Mouse (Mus musculus): Measurements from ENCODE around the gene Hpn. TPM values are rescaled to one million over a fixed set of nuclear protein-coding genes. Genes with fewer than 3 reads are reported as not detected.

The Hpn gene
- polyA plus RNA-seq, 1 experiment from 2014 or later: 21.2 TPM

DNA sequence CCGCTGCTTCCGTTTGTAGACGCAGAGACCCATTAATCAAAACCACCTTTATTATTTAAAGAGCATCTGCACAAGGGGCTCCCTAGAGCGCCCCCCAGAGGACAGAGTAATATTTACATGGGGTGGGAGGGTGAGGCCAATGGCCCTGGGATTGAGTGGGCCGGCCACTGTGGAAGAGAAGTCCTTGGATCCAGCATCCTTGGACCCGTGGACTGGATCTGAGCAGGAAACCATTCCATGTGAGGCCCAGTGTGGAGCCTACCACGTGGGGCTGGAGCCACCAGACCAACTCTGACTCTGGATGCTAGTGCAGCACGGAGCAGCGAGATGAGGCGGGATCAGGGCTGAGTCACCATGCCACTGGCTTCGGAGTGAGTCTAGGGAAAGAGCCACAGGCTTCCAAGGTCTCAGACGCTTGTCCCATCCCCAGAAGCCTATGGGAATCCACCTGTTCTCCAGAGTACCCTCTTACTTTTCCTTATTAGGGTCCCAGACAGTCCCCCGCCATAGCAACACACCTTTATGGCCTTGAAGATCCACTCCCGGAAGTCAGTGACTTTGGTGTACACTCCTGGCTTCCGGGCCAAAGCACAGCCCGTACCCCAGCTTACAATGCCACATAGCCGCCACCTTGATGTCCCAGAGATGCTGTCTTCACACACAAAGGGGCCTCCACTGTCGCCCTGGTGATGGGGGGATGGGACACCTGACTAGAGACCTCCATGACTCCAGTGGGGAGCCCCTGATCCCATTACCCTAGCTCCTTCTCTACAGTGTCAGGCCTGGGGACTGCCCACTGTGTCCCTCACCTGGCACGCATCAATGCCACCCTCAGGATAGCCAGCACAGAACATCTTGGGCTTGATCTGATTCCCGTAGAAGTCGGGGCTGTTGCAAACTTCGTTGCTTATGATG, 16.1 kb downstream of the Hpn start:
- Histone ChIP-seq H3K9ac (ENCODE audit: low read depth, low read length) (no peak overlapping the region), H3K4me2 (replicated peaks; ENCODE audit: low read depth) (no peak overlapping the region), H3K4me1 (replicated peaks; ENCODE audit: control insufficient read depth, insufficient read depth, low read length) (no peaks in the 10 kb centered on the region), H3K4me3 (ENCODE audit: low read depth, low read length) (no peak overlapping the region), H3K9me3 (ENCODE audit: control insufficient read depth) (no peaks in the 10 kb centered on the region), H3K27ac (ENCODE audit: low read depth, low read length) (no peak overlapping the region), H3K36me3 (ENCODE audit: control insufficient read depth, insufficient read depth) (no peaks in the 10 kb centered on the region), H3K27me3 (replicated peaks; ENCODE audit: control insufficient read depth, insufficient read depth, low read length) (no peaks in the 10 kb centered on the region)
- 75% methylated on average over 22 of the region's 22 CpGs for WGBS
- no peak for ATAC-seq
- TF ChIP-seq CTCF (IDR thresholded peaks at IDR 0.05; ENCODE audit: low read depth): peak; percentile 39

- no peaks in the 10 kb centered on the region for H3K9me3 ChIP-seq (ENCODE audit: control insufficient read depth)
- 44% methylated on average over 20 of the region's 20 CpGs for WGBS
- H3K27ac ChIP-seq (ENCODE audit: low read depth, low read length): no peak overlapping the region
- H3K4me3 ChIP-seq (ENCODE audit: low read depth, low read length): no peak overlapping the region
- peak; percentile 96 for TF ChIP-seq CTCF (IDR thresholded peaks at IDR 0.05; ENCODE audit: low read depth)
- H3K9ac ChIP-seq (ENCODE audit: low read depth, low read length): no peak overlapping the region
- no peaks in the 10 kb centered on the region for H3K36me3 ChIP-seq (ENCODE audit: control insufficient read depth, insufficient read depth)
- ATAC-seq: peak; percentile 71
- H3K4me1 ChIP-seq (replicated peaks; ENCODE audit: control insufficient read depth, insufficient read depth, low read length): no peaks in the 10 kb centered on the region
- H3K4me2 ChIP-seq (replicated peaks; ENCODE audit: low read depth): peak overlapping the region; percentile 50
- no peaks in the 10 kb centered on the region for H3K27me3 ChIP-seq (replicated peaks; ENCODE audit: control insufficient read depth, insufficient read depth, low read length)
These were observed 17.4 kb downstream of the Hpn start for GRCm38 (mm10) chr7:31097583-31098248.

- Histone ChIP-seq H3K9ac (ENCODE audit: low read depth, low read length) (no peak overlapping the region), H3K4me1 (replicated peaks; ENCODE audit: control insufficient read depth, insufficient read depth, low read length) (no peaks in the 10 kb centered on the region), H3K36me3 (ENCODE audit: control insufficient read depth, insufficient read depth) (no peaks in the 10 kb centered on the region), H3K27me3 (replicated peaks; ENCODE audit: control insufficient read depth, insufficient read depth, low read length) (no peaks in the 10 kb centered on the region), H3K27ac (ENCODE audit: low read depth, low read length) (no peak overlapping the region), H3K4me2 (replicated peaks; ENCODE audit: low read depth) (no peak overlapping the region), H3K4me3 (ENCODE audit: low read depth, low read length) (no peak overlapping the region), H3K9me3 (ENCODE audit: control insufficient read depth) (no peaks in the 10 kb centered on the region)
- ATAC-seq: no peak
- TF ChIP-seq CTCF (IDR thresholded peaks at IDR 0.05; ENCODE audit: low read depth): no peak
- WGBS: 77% methylated on average over 9 of the region's 9 CpGs
These were observed 18.1 kb downstream of the Hpn start for GRCm38 (mm10) chr7:31096892-31097564.

- Histone ChIP-seq H3K27ac (ENCODE audit: low read depth, low read length) (no peak overlapping the region), H3K36me3 (ENCODE audit: control insufficient read depth, insufficient read depth) (no peaks in the 10 kb centered on the region), H3K4me1 (replicated peaks; ENCODE audit: control insufficient read depth, insufficient read depth, low read length) (no peaks in the 10 kb centered on the region), H3K9me3 (ENCODE audit: control insufficient read depth) (no peaks in the 10 kb centered on the region), H3K4me2 (replicated peaks; ENCODE audit: low read depth) (no peak overlapping the region), H3K27me3 (replicated peaks; ENCODE audit: control insufficient read depth, insufficient read depth, low read length) (no peaks in the 10 kb centered on the region), H3K9ac (ENCODE audit: low read depth, low read length) (no peak overlapping the region), H3K4me3 (ENCODE audit: low read depth, low read length) (no peak overlapping the region)
- ATAC-seq: no peak
- no peak; the same call in 1 of the 2 replicates for TF ChIP-seq CTCF (IDR thresholded peaks at IDR 0.05; ENCODE audit: low read depth)
- WGBS: 28% methylated on average over 12 of the region's 12 CpGs
These were observed 20.2 kb downstream of the Hpn start for GRCm38 (mm10) chr7:31094774-31095501.

DNA sequence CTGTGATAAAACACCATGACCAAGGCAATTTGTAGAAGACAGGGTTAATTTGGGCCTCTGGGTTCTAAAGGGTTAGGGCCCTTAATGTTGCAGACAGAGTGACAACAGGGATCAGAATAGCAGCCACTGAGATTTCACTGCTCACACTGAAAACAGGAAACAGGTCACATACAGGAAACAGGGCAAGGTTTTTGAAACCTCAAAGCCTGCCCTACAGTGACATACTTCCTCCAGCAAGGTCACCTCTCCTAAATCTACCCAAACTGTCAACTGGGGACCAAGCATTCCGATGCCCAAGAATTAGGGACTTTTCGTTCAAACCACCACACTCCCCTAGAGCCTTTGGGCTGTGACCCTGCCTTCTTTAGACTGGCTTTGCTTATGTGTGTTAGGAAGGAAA, 25.4 kb downstream of the Hpn start:
- H3K36me3 ChIP-seq (ENCODE audit: control insufficient read depth, insufficient read depth): no peaks in the 10 kb centered on the region
- no peaks in the 10 kb centered on the region for H3K27me3 ChIP-seq (replicated peaks; ENCODE audit: control insufficient read depth, insufficient read depth, low read length)
- WGBS: 82% methylated on average over 2 of the region's 2 CpGs
- H3K4me1 ChIP-seq (replicated peaks; ENCODE audit: control insufficient read depth, insufficient read depth, low read length): no peaks in the 10 kb centered on the region
- no peak overlapping the region for H3K9ac ChIP-seq (ENCODE audit: low read depth, low read length)
- no peak for TF ChIP-seq CTCF (IDR thresholded peaks at IDR 0.05; ENCODE audit: low read depth)
- no peak for ATAC-seq
- no peak overlapping the region for H3K4me3 ChIP-seq (ENCODE audit: low read depth, low read length)
- H3K27ac ChIP-seq (ENCODE audit: low read depth, low read length): no peak overlapping the region
- H3K9me3 ChIP-seq (ENCODE audit: control insufficient read depth): no peaks in the 10 kb centered on the region
- no peak overlapping the region for H3K4me2 ChIP-seq (replicated peaks; ENCODE audit: low read depth)
